Mouse (Mus musculus) gonadal fat pad, adult 2 months (tissue): Measurements from ENCODE around the gene Zfp286. TPM values are rescaled to one million over a fixed set of nuclear protein-coding genes. Genes with fewer than 3 reads are reported as not detected.

Source experiments
- DNase-seq: peaks from one replicate; pipeline ENCODE4 v3.0.0-alpha.2; 2012; ENCODE audit warnings: low read depth
- polyA plus RNA-seq: library from polyadenylated mRNA; depleted of rRNA; stranded (reverse); fragments of >200 nt; gene quantifications from 2 replicates; pipeline ENCODE4 v1.2.3, GENCODE M21; 2012; rRNA removed

Gene Zfp286
- polyA plus RNA-seq, result 0.44 and 1.4 TPM in 2 replicates

DNA sequence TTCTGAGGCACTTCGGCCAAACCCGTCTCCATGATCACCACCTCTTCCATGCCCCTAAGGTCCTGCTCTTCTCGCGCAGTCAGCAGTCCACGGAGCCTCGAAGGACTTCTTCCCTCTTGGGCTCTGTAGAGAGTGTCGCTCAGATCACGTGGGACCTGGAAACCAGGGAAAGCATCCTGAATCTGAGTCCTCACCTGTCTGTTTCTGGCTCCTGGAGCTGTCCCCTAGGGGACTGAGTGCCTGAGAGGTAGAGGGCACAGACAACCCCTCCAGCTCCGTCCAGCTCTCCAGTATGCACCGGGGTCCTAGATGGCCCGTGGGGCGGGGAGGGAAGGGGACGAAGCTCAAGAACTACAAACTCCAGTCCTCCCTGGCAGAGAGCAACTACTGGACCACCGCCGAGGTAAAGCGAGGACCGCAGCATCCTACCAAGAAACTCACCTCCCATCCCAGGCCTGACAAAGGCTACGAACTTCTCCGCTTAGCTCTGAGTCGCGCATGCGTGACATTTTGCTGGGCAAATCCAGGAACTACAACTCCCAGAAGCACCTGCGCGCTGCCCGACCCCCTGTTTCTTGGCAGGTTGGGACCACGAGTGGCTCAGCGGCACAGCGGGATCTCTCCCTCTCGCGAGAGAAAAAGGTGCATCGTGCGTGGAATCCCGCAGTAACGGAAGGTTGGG is at the start of gene Zfp286:
TSS of gene Zfp286 (minus strand) at position 528 of the 682 bp plus-strand sequence.
- no peak for DNase-seq

DNA sequence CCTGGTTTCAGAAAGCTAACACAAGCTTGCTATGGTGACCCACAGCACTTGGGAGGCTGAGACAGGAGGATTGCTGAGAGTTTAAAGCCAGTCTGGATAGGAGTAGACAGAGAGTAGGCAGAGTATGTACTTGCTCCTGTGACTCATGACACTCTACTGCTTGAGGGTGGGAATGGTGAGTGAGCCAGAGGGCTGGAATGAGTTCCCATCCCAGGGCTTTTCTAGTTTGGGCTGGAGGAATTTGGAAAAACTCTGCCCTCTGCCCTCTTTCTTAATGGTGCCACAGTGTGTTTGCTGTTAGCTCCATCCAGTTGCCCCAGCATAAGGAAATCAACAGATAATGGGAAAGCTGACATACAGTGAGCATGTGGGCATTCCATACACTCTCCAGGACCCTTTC is 42.6 kb upstream of the Zfp286 start:
- DNase-seq, result no peak

DNA sequence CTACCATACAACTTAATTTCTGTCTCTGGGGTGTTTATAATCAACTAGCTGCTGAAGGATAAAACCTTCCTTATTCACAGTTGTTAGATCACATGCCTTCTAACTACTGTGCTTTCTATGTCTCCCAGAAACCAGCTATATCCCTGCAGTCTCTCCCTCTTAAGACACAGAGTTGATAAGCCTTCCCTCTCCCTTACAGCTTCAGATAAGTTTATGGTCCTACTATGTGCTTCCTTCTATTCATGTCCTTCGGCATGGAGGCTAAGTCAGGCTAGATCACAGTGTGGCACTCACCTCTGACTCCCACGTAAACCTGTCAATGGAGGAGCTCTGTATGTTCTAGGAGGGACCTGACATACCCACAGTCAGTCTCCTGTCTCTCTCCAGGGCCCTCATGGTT is 41.1 kb upstream of the Zfp286 start:
- no peak for DNase-seq

- no peak for DNase-seq
These were observed 38.6 kb upstream of the Zfp286 start for GRCm38 (mm10) chr11:62827911-62828310.

DNA sequence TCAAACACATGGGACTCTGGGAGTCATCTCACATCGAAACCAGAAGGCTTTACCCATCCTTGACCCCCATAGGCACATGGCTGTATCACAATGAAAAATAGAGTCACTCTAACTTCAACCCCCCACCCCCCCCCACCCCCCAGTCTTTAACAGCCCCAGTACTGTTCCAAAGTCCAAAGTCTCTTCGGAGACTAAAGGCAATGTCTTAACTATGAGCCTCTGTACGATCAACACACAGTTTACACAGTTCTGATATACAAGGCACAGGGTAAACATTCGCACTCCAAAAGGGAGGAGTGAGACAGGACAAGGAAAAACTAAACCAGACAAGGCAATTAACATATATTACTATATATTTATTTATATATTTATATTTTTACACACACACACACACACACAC is 37.9 kb upstream of the Zfp286 start:
- DNase-seq, result no peak

DNA sequence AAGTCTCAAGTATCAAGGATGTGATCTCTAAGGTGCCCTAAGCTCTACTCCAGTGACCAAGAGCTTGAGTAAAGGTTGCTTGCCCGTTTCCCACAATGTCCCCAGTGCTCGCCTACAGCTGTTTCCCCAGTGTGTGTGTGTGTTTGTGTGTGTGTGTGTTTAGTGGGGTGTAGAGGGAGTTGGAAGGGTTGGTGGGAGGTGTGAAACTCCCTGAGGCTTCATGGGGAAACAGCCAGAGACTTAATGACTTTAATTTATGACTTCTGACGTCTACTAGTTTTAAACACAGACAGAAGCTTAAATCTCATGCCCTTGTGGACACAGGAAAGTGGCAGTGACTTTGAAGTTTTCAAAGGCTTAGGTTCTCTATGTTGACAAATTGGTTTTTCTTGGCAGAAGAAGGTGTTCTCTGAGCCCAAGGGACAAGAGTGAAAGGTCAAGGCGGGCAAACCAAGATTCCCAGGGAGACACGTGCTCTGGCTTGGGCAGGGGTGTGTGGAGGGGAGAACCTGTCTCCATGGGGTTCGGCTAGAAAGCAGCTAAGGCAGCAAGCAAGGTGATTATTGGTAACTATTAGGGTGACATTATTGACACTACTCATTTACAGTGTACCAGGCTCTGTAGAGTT is 37.0 kb upstream of the Zfp286 start:
- no peak for DNase-seq

GRCm38 (mm10) chr11:62825222-62826105 is 36.2 kb upstream of the Zfp286 start:
- DNase-seq, result no peak

GRCm38 (mm10) chr11:62824211-62824610 is 34.9 kb upstream of the Zfp286 start:
- no peak for DNase-seq

GRCm38 (mm10) chr11:62821893-62822292 is 32.6 kb upstream of the Zfp286 start:
- DNase-seq, result no peak

DNA sequence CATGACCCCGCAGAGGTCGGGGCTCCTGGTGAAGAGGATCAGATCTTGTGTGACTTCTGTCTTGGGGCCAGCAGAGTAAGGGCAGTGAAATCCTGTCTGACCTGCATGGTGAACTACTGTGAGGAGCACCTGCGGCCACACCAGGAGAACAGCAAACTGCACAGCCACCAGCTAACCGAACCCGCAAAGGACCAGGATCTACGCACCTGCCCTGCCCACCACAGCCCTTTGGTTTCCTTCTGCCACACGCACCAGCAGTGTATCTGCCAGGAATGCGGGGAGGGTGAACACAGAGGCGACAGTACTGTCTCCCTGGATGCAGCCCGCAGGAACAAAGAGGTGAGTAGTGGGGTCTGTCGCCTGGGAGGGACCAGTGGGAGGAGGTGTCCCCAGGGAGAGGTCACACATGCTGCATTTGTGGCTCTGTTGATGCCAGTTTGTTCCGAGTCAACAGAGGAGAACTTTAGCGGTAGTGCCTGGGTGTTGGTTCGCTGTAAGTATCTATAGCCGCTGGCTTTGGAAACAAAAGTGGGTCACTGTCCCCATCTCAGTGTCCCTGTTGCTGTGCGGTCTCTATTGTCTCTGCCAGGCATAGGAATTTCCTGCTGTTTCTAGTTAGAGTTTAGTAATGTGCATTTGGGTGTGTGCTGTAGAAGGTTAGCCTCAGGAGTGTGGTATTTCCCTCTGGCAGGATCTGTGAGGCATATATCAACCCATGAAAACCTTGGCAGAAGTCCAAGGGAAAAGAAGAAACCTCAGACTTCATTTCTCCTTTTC is 31.6 kb upstream of the Zfp286 start:
- DNase-seq, result no peak

- no peak for DNase-seq
These were observed 30.8 kb upstream of the Zfp286 start, which contains the start of gene Trim16 for GRCm38 (mm10) chr11:62820059-62820541. TSS of gene Trim16 (plus strand) at chr11:62820231.

DNA sequence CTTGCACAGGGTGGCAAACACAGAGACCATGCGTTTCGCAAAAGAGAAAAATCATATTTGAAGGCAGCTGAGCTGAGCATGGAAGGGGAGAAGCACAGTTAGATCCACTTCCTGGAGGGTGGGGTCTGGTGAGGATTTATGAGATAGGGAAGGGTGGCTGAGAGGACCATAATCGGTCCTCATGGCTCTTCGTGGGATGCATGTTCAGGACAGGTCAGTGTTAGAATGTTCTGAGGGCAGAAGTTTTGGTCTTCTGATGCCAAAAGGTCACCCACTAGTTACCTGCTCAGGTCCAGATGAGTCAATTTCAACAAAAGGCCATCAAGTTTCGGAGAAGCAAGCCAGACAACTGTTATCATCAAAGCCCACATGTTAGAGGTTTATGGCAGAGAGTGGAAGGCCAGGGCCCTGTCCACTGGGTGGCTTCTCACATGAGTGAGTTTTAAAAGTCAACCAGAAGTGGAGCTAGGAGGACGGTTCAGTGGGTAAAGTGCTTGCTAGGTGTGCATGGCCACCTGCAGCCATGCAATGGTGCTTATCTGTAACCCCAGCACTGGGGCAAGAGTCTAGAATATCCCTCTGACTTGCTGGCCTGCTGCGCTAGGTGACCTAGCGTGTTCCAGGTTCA is 29.9 kb upstream of the Zfp286 start:
- DNase-seq, result no peak

GRCm38 (mm10) chr11:62816591-62816990 is 27.3 kb upstream of the Zfp286 start:
- DNase-seq, result no peak

GRCm38 (mm10) chr11:62815438-62815837 is 26.2 kb upstream of the Zfp286 start:
- DNase-seq, result no peak

GRCm38 (mm10) chr11:62814625-62815024 is 25.4 kb upstream of the Zfp286 start:
- DNase-seq, result no peak

DNA sequence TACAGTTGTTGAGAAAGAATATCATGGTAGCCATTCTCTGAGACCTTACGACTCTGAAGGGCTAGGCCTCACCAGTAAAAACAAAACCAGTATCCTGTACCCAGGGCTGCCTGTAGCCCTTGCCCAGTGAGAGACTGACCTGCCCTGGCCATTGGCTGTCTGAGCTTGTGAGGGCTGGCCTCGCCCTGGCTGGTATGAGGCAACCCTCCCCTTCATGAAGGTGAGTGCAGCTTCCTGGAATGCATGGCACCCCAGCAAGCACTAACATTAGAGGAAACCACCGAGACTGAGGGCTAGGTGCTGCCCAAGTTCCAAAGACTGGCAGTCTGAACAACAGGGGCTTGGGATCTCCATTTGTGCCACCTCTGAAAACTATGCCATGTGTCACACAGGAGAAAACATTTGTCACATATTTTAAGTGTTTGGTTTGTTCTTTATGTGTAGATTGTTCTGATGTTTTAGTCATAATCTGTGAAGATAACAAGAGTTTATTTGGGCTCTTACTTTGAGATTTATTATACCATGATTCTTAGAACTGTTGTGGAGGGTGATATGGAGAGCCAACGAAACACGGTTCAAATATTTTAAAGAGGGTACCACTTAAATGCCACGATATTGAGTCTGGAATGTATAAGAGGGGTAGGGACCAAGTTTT is 24.8 kb upstream of the Zfp286 start:
- no peak for DNase-seq

GRCm38 (mm10) chr11:62813497-62813896 is 24.2 kb upstream of the Zfp286 start:
- no peak for DNase-seq

DNA sequence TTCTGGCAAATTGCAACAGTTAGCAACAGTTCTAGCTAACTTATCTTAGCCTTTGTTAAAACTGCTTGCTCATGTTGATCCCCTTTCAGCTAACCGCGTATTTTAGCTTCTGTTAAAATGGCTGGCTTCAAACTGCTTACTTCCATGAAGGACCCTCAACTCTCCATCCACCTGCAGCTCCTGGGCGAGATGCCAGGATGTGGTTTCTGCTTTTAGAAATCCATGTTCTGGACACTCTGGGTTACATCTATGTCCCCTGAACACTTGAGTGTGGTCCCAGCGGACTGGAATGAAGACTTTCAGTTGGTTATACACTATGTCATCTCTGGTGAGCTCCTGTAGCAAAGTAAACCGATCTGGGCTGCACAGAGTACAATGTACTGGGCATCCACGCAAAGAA is 23.0 kb upstream of the Zfp286 start:
- no peak for DNase-seq

DNA sequence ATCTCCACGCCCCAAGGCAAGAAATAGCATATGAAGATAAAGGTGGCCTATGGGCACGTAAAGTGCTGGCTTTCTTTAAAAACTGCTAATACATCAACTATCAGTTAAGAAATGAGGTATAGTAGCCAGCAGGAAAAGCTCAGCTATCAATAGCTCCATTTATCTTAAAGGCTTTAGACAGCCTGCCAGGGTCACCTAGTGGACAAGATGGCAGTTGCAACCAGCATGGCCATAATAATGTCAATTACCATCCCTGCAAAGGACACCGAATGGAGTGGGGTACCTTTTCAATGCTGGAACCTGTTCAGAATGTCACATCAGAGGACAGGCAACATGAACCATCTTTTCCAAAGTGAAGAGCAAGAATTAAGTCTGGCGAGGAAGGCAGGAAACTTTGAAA is 19.9 kb upstream of the Zfp286 start:
- no peak for DNase-seq

GRCm38 (mm10) chr11:62807965-62808364 is 18.7 kb upstream of the Zfp286 start:
- DNase-seq, result no peak

- DNase-seq, result no peak
These were observed 14.9 kb upstream of the Zfp286 start for GRCm38 (mm10) chr11:62804119-62804518.
